Mouse (Mus musculus): Measurements from ENCODE around the gene Lrrk2. TPM values are rescaled to one million over a fixed set of nuclear protein-coding genes. Genes with fewer than 3 reads are reported as not detected.

Gene Lrrk2
- total and polyA plus RNA-seq, 2 experiments: 0.29 to 5.6 TPM

- WGBS: 89% methylated on average over 14 of the region's 14 CpGs
- H3K27ac ChIP-seq (replicated peaks; ENCODE audit: insufficient read depth, low read depth, low read length): no peak overlapping the region
- no peaks in the 10 kb centered on the region for H3K79me2 ChIP-seq (ENCODE audit: control insufficient read depth, insufficient read depth, low read length)
- DNase-seq (ENCODE audit: extremely low read depth, low read depth, low spot score): no peak
- TF ChIP-seq POLR2A (IDR thresholded peaks at IDR 0.05; ENCODE audit: extremely low read depth, insufficient read depth, low read length) (no peak), CTCF (IDR thresholded peaks at IDR 0.05; ENCODE audit: low read depth, low read length) (no peak)
- no peak overlapping the region for H3K9ac ChIP-seq (ENCODE audit: low read depth, low read length)
- H3K4me1 ChIP-seq (ENCODE audit: control insufficient read depth, insufficient read depth, low read length): no peaks in the 10 kb centered on the region
- no peak overlapping the region for H3K4me3 ChIP-seq (ENCODE audit: insufficient read depth, low read depth, low read length)
- H3K36me3 ChIP-seq (ENCODE audit: control insufficient read depth, insufficient read depth, low read length): no peaks in the 10 kb centered on the region
- H3K27me3 ChIP-seq (ENCODE audit: control insufficient read depth, insufficient read depth, low read length): no peaks in the 10 kb centered on the region
Measured at GRCm38 (mm10) chr15:91735216-91735922, 62.4 kb downstream of the Lrrk2 start.

- WGBS: 44% methylated on average over 15 of the region's 15 CpGs
- H3K9ac ChIP-seq (ENCODE audit: low read depth, low read length): no peak overlapping the region
- no peak overlapping the region for H3K4me3 ChIP-seq (ENCODE audit: insufficient read depth, low read depth, low read length)
- no peak for DNase-seq (ENCODE audit: extremely low read depth, low read depth, low spot score)
- H3K27me3 ChIP-seq (ENCODE audit: control insufficient read depth, insufficient read depth, low read length): no peaks in the 10 kb centered on the region
- H3K27ac ChIP-seq (replicated peaks; ENCODE audit: insufficient read depth, low read depth, low read length): no peak overlapping the region
- TF ChIP-seq CTCF (IDR thresholded peaks at IDR 0.05; ENCODE audit: low read depth, low read length) (peak; percentile 65), POLR2A (IDR thresholded peaks at IDR 0.05; ENCODE audit: extremely low read depth, insufficient read depth, low read length) (no peak)
- no peaks in the 10 kb centered on the region for H3K4me1 ChIP-seq (ENCODE audit: control insufficient read depth, insufficient read depth, low read length)
- no peaks in the 10 kb centered on the region for H3K79me2 ChIP-seq (ENCODE audit: control insufficient read depth, insufficient read depth, low read length)
- no peaks in the 10 kb centered on the region for H3K36me3 ChIP-seq (ENCODE audit: control insufficient read depth, insufficient read depth, low read length)
Measured at GRCm38 (mm10) chr15:91736791-91737533, 64.0 kb downstream of the Lrrk2 start.

- H3K4me3 ChIP-seq (ENCODE audit: insufficient read depth, low read depth, low read length): no peak overlapping the region
- H3K36me3 ChIP-seq (ENCODE audit: control insufficient read depth, insufficient read depth, low read length): no peaks in the 10 kb centered on the region
- TF ChIP-seq CTCF (IDR thresholded peaks at IDR 0.05; ENCODE audit: low read depth, low read length) (no peak), POLR2A (IDR thresholded peaks at IDR 0.05; ENCODE audit: extremely low read depth, insufficient read depth, low read length) (no peak)
- WGBS: 88% methylated on average over 9 of the region's 9 CpGs
- H3K27ac ChIP-seq (replicated peaks; ENCODE audit: insufficient read depth, low read depth, low read length): no peak overlapping the region
- H3K79me2 ChIP-seq (ENCODE audit: control insufficient read depth, insufficient read depth, low read length): no peaks in the 10 kb centered on the region
- H3K9ac ChIP-seq (ENCODE audit: low read depth, low read length): no peak overlapping the region
- H3K27me3 ChIP-seq (ENCODE audit: control insufficient read depth, insufficient read depth, low read length): no peaks in the 10 kb centered on the region
- H3K4me1 ChIP-seq (ENCODE audit: control insufficient read depth, insufficient read depth, low read length): no peaks in the 10 kb centered on the region
- no peak for DNase-seq (ENCODE audit: extremely low read depth, low read depth, low spot score)
Measured at GRCm38 (mm10) chr15:91738808-91739207, 65.8 kb downstream of the Lrrk2 start.

GRCm38 (mm10) chr15:91745501-91745900, 72.5 kb downstream of the Lrrk2 start:
- DNase-seq (ENCODE audit: extremely low read depth, low read depth, low spot score): no peak
- Histone ChIP-seq H3K9ac (ENCODE audit: low read depth, low read length) (no peak overlapping the region), H3K79me2 (ENCODE audit: control insufficient read depth, insufficient read depth, low read length) (no peaks in the 10 kb centered on the region), H3K36me3 (ENCODE audit: control insufficient read depth, insufficient read depth, low read length) (no peaks in the 10 kb centered on the region), H3K27ac (replicated peaks; ENCODE audit: insufficient read depth, low read depth, low read length) (no peak overlapping the region), H3K27me3 (ENCODE audit: control insufficient read depth, insufficient read depth, low read length) (no peaks in the 10 kb centered on the region), H3K4me1 (ENCODE audit: control insufficient read depth, insufficient read depth, low read length) (no peaks in the 10 kb centered on the region), H3K4me3 (ENCODE audit: insufficient read depth, low read depth, low read length) (no peak overlapping the region)
- 88% methylated on average over 4 of the region's 4 CpGs for WGBS
- no peak for TF ChIP-seq CTCF (IDR thresholded peaks at IDR 0.05; ENCODE audit: low read depth, low read length)
- TF ChIP-seq POLR2A (IDR thresholded peaks at IDR 0.05; ENCODE audit: extremely low read depth, insufficient read depth, low read length): no peak

- Histone ChIP-seq H3K27ac (replicated peaks; ENCODE audit: insufficient read depth, low read depth, low read length) (no peak overlapping the region), H3K79me2 (ENCODE audit: control insufficient read depth, insufficient read depth, low read length) (no peaks in the 10 kb centered on the region), H3K27me3 (ENCODE audit: control insufficient read depth, insufficient read depth, low read length) (no peaks in the 10 kb centered on the region), H3K4me3 (ENCODE audit: insufficient read depth, low read depth, low read length) (no peak overlapping the region), H3K9ac (ENCODE audit: low read depth, low read length) (no peak overlapping the region), H3K4me1 (ENCODE audit: control insufficient read depth, insufficient read depth, low read length) (no peaks in the 10 kb centered on the region), H3K36me3 (ENCODE audit: control insufficient read depth, insufficient read depth, low read length) (no peaks in the 10 kb centered on the region)
- WGBS: 59% methylated on average over 12 of the region's 12 CpGs
- TF ChIP-seq POLR2A (IDR thresholded peaks at IDR 0.05; ENCODE audit: extremely low read depth, insufficient read depth, low read length): no peak
- TF ChIP-seq CTCF (IDR thresholded peaks at IDR 0.05; ENCODE audit: low read depth, low read length): peak; percentile 28; the same call in 1 of the 2 replicates
- no peak for DNase-seq (ENCODE audit: extremely low read depth, low read depth, low spot score)
Measured at GRCm38 (mm10) chr15:91752111-91752510, 79.1 kb downstream of the Lrrk2 start.

Measured in liver, adult 2 months (tissue).